Mouse (Mus musculus): ENCODE measurements around the gene Lclat1.
A peak's percentile ranks its signal among the peaks of the same experiment; 100 is the strongest.

Lclat1 gene

GRCm38 (mm10) chr17:73075238-73075890, 32.4 kb upstream of the Lclat1 start:
- Histone ChIP-seq H3K36me3 (ENCODE audit: control insufficient read depth, insufficient read depth, low read length, poor library complexity, severe bottlenecking) (no peaks in the 10 kb centered on the region), H3K27me3 (ENCODE audit: control insufficient read depth, insufficient read depth, low read length, poor library complexity, severe bottlenecking) (no peaks in the 10 kb centered on the region; the same call in 1 of the 2 replicates)
- no peak for DNase-seq (ENCODE audit: low read depth, low spot score)

- Histone ChIP-seq H3K36me3 (ENCODE audit: control insufficient read depth, insufficient read depth, low read length, poor library complexity, severe bottlenecking) (no peaks in the 10 kb centered on the region), H3K27me3 (ENCODE audit: control insufficient read depth, insufficient read depth, low read length, poor library complexity, severe bottlenecking) (no peaks in the 10 kb centered on the region; the same call in 1 of the 2 replicates)
- DNase-seq (ENCODE audit: low read depth, low spot score): no peak
These were observed 30.1 kb upstream of the Lclat1 start for GRCm38 (mm10) chr17:73077638-73078037.

- Histone ChIP-seq H3K36me3 (ENCODE audit: control insufficient read depth, insufficient read depth, low read length, poor library complexity, severe bottlenecking) (no peaks in the 10 kb centered on the region), H3K27me3 (ENCODE audit: control insufficient read depth, insufficient read depth, low read length, poor library complexity, severe bottlenecking) (no peaks in the 10 kb centered on the region)
- no peak for DNase-seq (ENCODE audit: low read depth, low spot score)
These were observed 26.2 kb upstream of the Lclat1 start for GRCm38 (mm10) chr17:73081360-73082133.

GRCm38 (mm10) chr17:73082506-73083196, 25.1 kb upstream of the Lclat1 start:
- no peaks in the 10 kb centered on the region for H3K36me3 ChIP-seq (ENCODE audit: control insufficient read depth, insufficient read depth, low read length, poor library complexity, severe bottlenecking)
- peak; percentile 33 for DNase-seq (ENCODE audit: low read depth, low spot score)

GRCm38 (mm10) chr17:73087045-73087910, 20.5 kb upstream of the Lclat1 start:
- Histone ChIP-seq H3K27me3 (ENCODE audit: control insufficient read depth, insufficient read depth, low read length, poor library complexity, severe bottlenecking) (no peaks in the 10 kb centered on the region), H3K36me3 (ENCODE audit: control insufficient read depth, insufficient read depth, low read length, poor library complexity, severe bottlenecking) (no peaks in the 10 kb centered on the region)
- peak; percentile 58 for DNase-seq (ENCODE audit: low read depth, low spot score)

More at GRCm38 (mm10) chr17:73082506-73083196, 25.1 kb upstream of the Lclat1 start:
- H3K27me3 ChIP-seq (ENCODE audit: control insufficient read depth, insufficient read depth, low read length, poor library complexity, severe bottlenecking): no peaks in the 10 kb centered on the region

- DNase-seq (ENCODE audit: low read depth, low spot score): no peak
- Histone ChIP-seq H3K27me3 (ENCODE audit: control insufficient read depth, insufficient read depth, low read length, poor library complexity, severe bottlenecking) (no peaks in the 10 kb centered on the region), H3K36me3 (ENCODE audit: control insufficient read depth, insufficient read depth, low read length, poor library complexity, severe bottlenecking) (no peaks in the 10 kb centered on the region)
These were observed 16.4 kb upstream of the Lclat1 start for GRCm38 (mm10) chr17:73091368-73091767.

- Histone ChIP-seq H3K27me3 (ENCODE audit: control insufficient read depth, insufficient read depth, low read length, poor library complexity, severe bottlenecking) (no peaks in the 10 kb centered on the region), H3K36me3 (ENCODE audit: control insufficient read depth, insufficient read depth, low read length, poor library complexity, severe bottlenecking) (no peaks in the 10 kb centered on the region)
These were observed 15.4 kb upstream of the Lclat1 start for GRCm38 (mm10) chr17:73092103-73093097.

GRCm38 (mm10) chr17:73095070-73095469, 12.7 kb upstream of the Lclat1 start:
- Histone ChIP-seq H3K36me3 (ENCODE audit: control insufficient read depth, insufficient read depth, low read length, poor library complexity, severe bottlenecking) (no peaks in the 10 kb centered on the region), H3K27me3 (ENCODE audit: control insufficient read depth, insufficient read depth, low read length, poor library complexity, severe bottlenecking) (no peaks in the 10 kb centered on the region)
- peak; percentile 71 for DNase-seq (ENCODE audit: low read depth, low spot score)

More at GRCm38 (mm10) chr17:73092103-73093097, 15.4 kb upstream of the Lclat1 start:
- DNase-seq (ENCODE audit: low read depth, low spot score): no peak

- Histone ChIP-seq H3K27me3 (ENCODE audit: control insufficient read depth, insufficient read depth, low read length, poor library complexity, severe bottlenecking) (no peaks in the 10 kb centered on the region), H3K36me3 (ENCODE audit: control insufficient read depth, insufficient read depth, low read length, poor library complexity, severe bottlenecking) (no peaks in the 10 kb centered on the region)
- no peak for DNase-seq (ENCODE audit: low read depth, low spot score)
These were observed 12.2 kb upstream of the Lclat1 start for GRCm38 (mm10) chr17:73095585-73095984.

- no peaks in the 10 kb centered on the region for H3K36me3 ChIP-seq (ENCODE audit: control insufficient read depth, insufficient read depth, low read length, poor library complexity, severe bottlenecking)
- peak; percentile 81 for DNase-seq (ENCODE audit: low read depth, low spot score)
- H3K27me3 ChIP-seq (ENCODE audit: control insufficient read depth, insufficient read depth, low read length, poor library complexity, severe bottlenecking): no peaks in the 10 kb centered on the region
These were observed 11.3 kb upstream of the Lclat1 start for GRCm38 (mm10) chr17:73096484-73096883.

- Histone ChIP-seq H3K36me3 (ENCODE audit: control insufficient read depth, insufficient read depth, low read length, poor library complexity, severe bottlenecking) (no peaks in the 10 kb centered on the region), H3K27me3 (ENCODE audit: control insufficient read depth, insufficient read depth, low read length, poor library complexity, severe bottlenecking) (no peaks in the 10 kb centered on the region)
- no peak for DNase-seq (ENCODE audit: low read depth, low spot score)
These were observed 9.1 kb upstream of the Lclat1 start for GRCm38 (mm10) chr17:73098636-73099035.

- no peaks in the 10 kb centered on the region for H3K36me3 ChIP-seq (ENCODE audit: control insufficient read depth, insufficient read depth, low read length, poor library complexity, severe bottlenecking)
- DNase-seq (ENCODE audit: low read depth, low spot score): no peak
These were observed 7.4 kb upstream of the Lclat1 start for GRCm38 (mm10) chr17:73100396-73100795.

GRCm38 (mm10) chr17:73102538-73102937, 5.2 kb upstream of the Lclat1 start:
- no peaks in the 10 kb centered on the region for H3K27me3 ChIP-seq (ENCODE audit: control insufficient read depth, insufficient read depth, low read length, poor library complexity, severe bottlenecking)
- no peak for DNase-seq (ENCODE audit: low read depth, low spot score)
- no peaks in the 10 kb centered on the region for H3K36me3 ChIP-seq (ENCODE audit: control insufficient read depth, insufficient read depth, low read length, poor library complexity, severe bottlenecking)

More at GRCm38 (mm10) chr17:73100396-73100795, 7.4 kb upstream of the Lclat1 start:
- H3K27me3 ChIP-seq (ENCODE audit: control insufficient read depth, insufficient read depth, low read length, poor library complexity, severe bottlenecking): no peaks in the 10 kb centered on the region
